Mouse (Mus musculus) stomach, postnatal 0 days (tissue): Measurements from ENCODE around the gene Gm44511. TPM values are rescaled to one million over a fixed set of nuclear protein-coding genes. Genes with fewer than 3 reads are reported as not detected.
"Not testable (repeated sequence)": the region's sequence is repeated elsewhere in the genome, so short reads cannot be mapped to it uniquely, and the experiment has no call there.

Source experiments
- ATAC-seq: fragments of 200-750 bp; cut with Nextera tagmentation; 2 replicates; pipeline ENCODE4 v1.8.0; 2017; ENCODE audit not compliant: low FRiP score, low TSS enrichment
- DNase-seq: peaks from one replicate; pipeline ENCODE4 v3.0.0-alpha.2; 2016; ENCODE audit warnings: low spot score
- H3K27ac ChIP-seq: fragments of 300-500 bp; sonication (generic); replicated peaks from 2 replicates; pipeline ENCODE4 v1.5.1; 2014; ENCODE audit warnings: mild to moderate bottlenecking, control low read depth
- H3K27me3 ChIP-seq: fragments of 300-500 bp; sonication (generic); 2 replicates; pipeline ENCODE4 v1.6.1; 2014; ENCODE audit warnings: low read length; ENCODE audit not compliant: control insufficient read depth, insufficient read depth
- H3K36me3 ChIP-seq: fragments of 300-500 bp; sonication (generic); 2 replicates; pipeline ENCODE4 v1.6.1; 2014; ENCODE audit warnings: low read length, mixed read lengths; ENCODE audit not compliant: control insufficient read depth, insufficient read depth
- H3K4me1 ChIP-seq: fragments of 300-500 bp; sonication (generic); replicated peaks from 2 replicates; pipeline ENCODE4 v1.6.1; 2014; ENCODE audit warnings: antibody characterized with exemption; ENCODE audit not compliant: control insufficient read depth, insufficient read depth
- H3K4me2 ChIP-seq: fragments of 300-500 bp; sonication (generic); replicated peaks from 2 replicates; pipeline ENCODE4 v1.6.1; 2014; ENCODE audit warnings: low read depth, mild to moderate bottlenecking, control low read depth, moderate library complexity
- H3K4me3 ChIP-seq: fragments of 300-500 bp; sonication (generic); 2 replicates; pipeline ENCODE4 v1.5.1; 2014; ENCODE audit warnings: low read depth, low read length, control low read depth
- H3K9ac ChIP-seq: fragments of 300-500 bp; sonication (generic); 2 replicates; pipeline ENCODE4 v1.6.1; 2014; ENCODE audit warnings: mild to moderate bottlenecking, low read length, control low read depth, mixed read lengths
- H3K9me3 ChIP-seq: fragments of 300-500 bp; sonication (generic); 2 replicates; pipeline ENCODE4 v1.6.1; 2016; ENCODE audit warnings: low read length; ENCODE audit not compliant: control insufficient read depth
- CTCF ChIP-seq: IDR thresholded peaks from 2 replicates; pipeline ENCODE4 v1.5.1; 2016; ENCODE audit warnings: antibody characterized with exemption, low read depth, mild to moderate bottlenecking, moderate library complexity
- EP300 ChIP-seq: optimal IDR thresholded peaks from 2 replicates; pipeline ENCODE3; 2016; ENCODE audit warnings: antibody characterized with exemption
- WGBS: fragments of 180-500 bp; shearing (Covaris S2); extraction: QIAGEN DNeasy Blood & Tissue Kit; methylation state at CpG from one replicate; pipeline ENCODE4 v1.1.7; 2014; 5-methylcytosine and 5-hydroxymethylcytosine counted together
- polyA plus RNA-seq: library from polyadenylated mRNA; unstranded; fragments of >200 nt; fragmentation: Nextera tagmentation; extraction: Ambion mirVana; gene quantifications from 2 replicates; pipeline ENCODE4 v1.2.1, GENCODE M21; 2015

The Gm44511 gene
- polyA plus RNA-seq, 1 experiment from 2014 or later: not detected

GRCm38 (mm10) chr6:128769481-128770253 lies 56.4 kb downstream of the Gm44511 start:
- no peak overlapping the region for H3K9ac ChIP-seq
- H3K4me3 ChIP-seq: no peak overlapping the region
- no peak for DNase-seq
- ATAC-seq: peak; percentile 46; the same call in 1 of the 2 replicates
- TF ChIP-seq EP300: no peak
- no peak for TF ChIP-seq CTCF
- no peaks in the 10 kb centered on the region for H3K9me3 ChIP-seq
- 50% methylated on average over 10 of the region's 10 CpGs for WGBS
- no peaks in the 10 kb centered on the region for H3K4me1 ChIP-seq
- 0 out of 2 replicates have a peak overlapping the region, but pooled peaks have one; percentile 9 for H3K4me2 ChIP-seq
- peak overlapping the region; percentile 30; the same call in 1 of the 2 replicates for H3K27ac ChIP-seq
- H3K36me3 ChIP-seq: no peaks in the 10 kb centered on the region
- H3K27me3 ChIP-seq: no peaks in the 10 kb centered on the region

GRCm38 (mm10) chr6:128768047-128768446 lies 58.1 kb downstream of the Gm44511 start:
- 71% methylated on average over 4 of the region's 4 CpGs for WGBS
- H3K4me2 ChIP-seq: no peak overlapping the region
- H3K36me3 ChIP-seq: no peaks in the 10 kb centered on the region
- no peak overlapping the region for H3K27ac ChIP-seq
- ATAC-seq (no peak), DNase-seq (no peak)
- no peaks in the 10 kb centered on the region for H3K4me1 ChIP-seq
- no peak overlapping the region for H3K4me3 ChIP-seq
- H3K27me3 ChIP-seq: no peaks in the 10 kb centered on the region
- no peaks in the 10 kb centered on the region for H3K9me3 ChIP-seq
- TF ChIP-seq EP300 (no peak), CTCF (no peak)
- H3K9ac ChIP-seq: no peak overlapping the region

GRCm38 (mm10) chr6:128766486-128767254 lies 59.4 kb downstream of the Gm44511 start:
- H3K9ac ChIP-seq, H3K36me3 ChIP-seq, H3K27me3 ChIP-seq, H3K4me3 ChIP-seq, H3K27ac ChIP-seq, H3K4me1 ChIP-seq, H3K9me3 ChIP-seq, H3K4me2 ChIP-seq: not testable (repeated sequence)
- 56% methylated on average over 6 of the region's 6 CpGs for WGBS
- peak; percentile 47 for DNase-seq
- ATAC-seq: 0 out of 2 replicates have a peak, but pooled peaks have one; percentile 39
- peak; percentile 74 for TF ChIP-seq CTCF

GRCm38 (mm10) chr6:128765211-128765610 lies 60.9 kb downstream of the Gm44511 start:
- TF ChIP-seq CTCF: no peak
- no peak for TF ChIP-seq EP300
- WGBS: 77% methylated on average over 1 of the region's 1 CpGs
- no peaks in the 10 kb centered on the region for H3K36me3 ChIP-seq

GRCm38 (mm10) chr6:128764598-128764997 lies 61.5 kb downstream of the Gm44511 start:
- Histone ChIP-seq H3K27me3 (no peaks in the 10 kb centered on the region), H3K9ac (no peak overlapping the region), H3K9me3 (no peaks in the 10 kb centered on the region), H3K4me1 (no peaks in the 10 kb centered on the region), H3K27ac (no peak overlapping the region), H3K4me3 (peak overlapping the region; percentile 24), H3K4me2 (peak overlapping the region; percentile 32), H3K36me3 (no peaks in the 10 kb centered on the region)
- ATAC-seq (no peak), DNase-seq (no peak)
- 19% methylated on average over 5 of the region's 5 CpGs for WGBS
- TF ChIP-seq EP300: no peak
- TF ChIP-seq CTCF: no peak

More at GRCm38 (mm10) chr6:128765211-128765610, 60.9 kb downstream of the Gm44511 start:
- H3K4me2 ChIP-seq: no peak overlapping the region
- no peaks in the 10 kb centered on the region for H3K4me1 ChIP-seq
- ATAC-seq (no peak), DNase-seq (no peak)
- no peak overlapping the region for H3K9ac ChIP-seq
- no peak overlapping the region for H3K4me3 ChIP-seq
- no peak overlapping the region for H3K27ac ChIP-seq
- no peaks in the 10 kb centered on the region for H3K9me3 ChIP-seq
- H3K27me3 ChIP-seq: no peaks in the 10 kb centered on the region
